Comparison of ENCODE assay signal across 24 mouse cellular contexts in the genomic region with DNA sequence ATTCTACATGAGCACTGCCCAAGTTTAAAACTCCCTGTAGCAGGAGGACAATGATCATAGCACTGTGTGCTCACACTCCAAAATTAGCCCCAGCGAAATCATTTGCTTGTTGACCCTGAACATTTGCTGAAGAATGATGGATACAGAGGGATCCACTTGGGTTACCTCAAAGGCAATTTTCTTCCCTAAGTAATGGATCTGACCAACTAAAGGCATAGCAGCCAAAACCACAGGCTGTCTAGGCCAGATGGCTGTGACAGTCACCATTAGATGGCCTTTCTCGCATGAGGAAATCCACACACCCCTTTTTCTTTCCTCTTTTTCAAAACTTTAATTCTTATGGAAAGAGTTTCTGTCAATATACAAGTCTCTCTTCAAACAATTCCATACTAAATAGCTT.
DNase-seq lines count a peak whose midpoint lies in the region; ATAC-seq and TF ChIP-seq lines count a peak whose summit lies in the region.
"Had no signal": no experiment of that assay in that cellular context is flagged by ENCODE, and none has a peak within 500 bp of the region (broad histone marks: within the 10 kb centered on the region; RNA-seq: fewer than 3 reads in every experiment).

No protein-coding gene starts in this region.

- no peak overlapping the region for H3K9ac ChIP-seq in hindbrain, postnatal 0 days (replicated peaks; ENCODE audit: low read length)
- no peak overlapping the region for H3K9ac ChIP-seq in hindbrain, embryonic 16.5 days (ENCODE audit: low read depth, low read length)
- no peak overlapping the region for H3K9ac ChIP-seq in heart, embryonic 11.5 days (ENCODE audit: low read depth, low read length)
- H3K9ac ChIP-seq: embryonic facial prominence, embryonic 12.5 days; embryonic facial prominence, embryonic 15.5 days; forebrain, embryonic 12.5 days; forebrain, embryonic 15.5 days; hindbrain, embryonic 12.5 days; hindbrain, embryonic 15.5 days had no signal

- 88% methylated on average over 2 of the region's 2 CpGs for WGBS in hindbrain, postnatal 0 days
- WGBS in hindbrain, embryonic 16.5 days = 85% methylated on average over 2 of the region's 2 CpGs
- 84% methylated on average over 2 of the region's 2 CpGs for WGBS in heart, embryonic 11.5 days (ENCODE audit: insufficient replicate concordance)

- DNase-seq in cerebellum, adult 9-10 months = peak; percentile 33
- no peak for DNase-seq in cerebellum, postnatal 4 days (ENCODE audit: low spot score in 2 of 2)
- peak; percentile 12 for DNase-seq in hindbrain, postnatal 0 days (ENCODE audit: low spot score)
- peak; percentile 57 for DNase-seq in brain, adult 2 months (ENCODE audit: low read depth, low spot score)
- DNase-seq in adrenal gland, postnatal 36 days = no peak
- DNase-seq: adrenal gland, postnatal 14 days; gastrocnemius, postnatal 25 days; heart, adult 2 months; kidney, adult 18-20 months; kidney, adult 9 months had no signal

- no peak overlapping the region for H3K27ac ChIP-seq in hindbrain, postnatal 0 days
- no peak overlapping the region for H3K27ac ChIP-seq in hindbrain, embryonic 16.5 days (ENCODE audit: low read depth, low read length)
- no peak overlapping the region for H3K27ac ChIP-seq in heart, embryonic 11.5 days (ENCODE audit: low read depth, low read length)
- H3K27ac ChIP-seq: embryonic facial prominence, embryonic 12.5 days; embryonic facial prominence, embryonic 15.5 days; forebrain, embryonic 12.5 days; forebrain, embryonic 15.5 days; heart, adult 2 months; heart, embryonic 10.5 days; hindbrain, embryonic 12.5 days; hindbrain, embryonic 15.5 days had no signal

- no peak overlapping the region for H3K4me3 ChIP-seq in hindbrain, postnatal 0 days (ENCODE audit: low read length)
- H3K4me3 ChIP-seq in hindbrain, embryonic 16.5 days (ENCODE audit: low read length) = no peak overlapping the region
- H3K4me3 ChIP-seq in heart, embryonic 11.5 days (ENCODE audit: low read depth, low read length) = no peak overlapping the region
- H3K4me3 ChIP-seq: embryonic facial prominence, embryonic 12.5 days; embryonic facial prominence, embryonic 15.5 days; erythroblast, embryonic 14.5 days; forebrain, embryonic 12.5 days; forebrain, embryonic 15.5 days; heart, adult 2 months; heart, embryonic 10.5 days; hindbrain, embryonic 12.5 days; hindbrain, embryonic 15.5 days had no signal

- no peak for ATAC-seq in hindbrain, postnatal 0 days
- ATAC-seq in hindbrain, embryonic 16.5 days = no peak
- ATAC-seq in granulocyte monocyte progenitor cell, adult 5-6 weeks (replicated peaks; ENCODE audit: poor library complexity, severe bottlenecking) = peak; percentile 27; the same call in 1 of the 2 replicates
- ATAC-seq in heart, embryonic 11.5 days (replicated peaks; ENCODE audit: insufficient number of reproducible peaks, low FRiP score, low TSS enrichment) = no peak
- ATAC-seq: CD4-positive, CD25-positive, alpha-beta regulatory T cell, adult 4 months; forebrain, embryonic 15.5 days; inflammation-experienced regulatory T-cells, adult 6 months; intestine, embryonic 16.5 days had no signal

- no peaks in the 10 kb centered on the region for H3K4me1 ChIP-seq in hindbrain, postnatal 0 days (ENCODE audit: insufficient read depth, low read length)
- H3K4me1 ChIP-seq in hindbrain, embryonic 16.5 days (ENCODE audit: control insufficient read depth, insufficient read depth, low read depth, low read length) = no peaks in the 10 kb centered on the region
- H3K4me1 ChIP-seq in heart, embryonic 11.5 days (ENCODE audit: control insufficient read depth, insufficient read depth, low read length) = no peaks in the 10 kb centered on the region
- H3K4me1 ChIP-seq: embryonic facial prominence, embryonic 12.5 days; embryonic facial prominence, embryonic 15.5 days; forebrain, embryonic 12.5 days; forebrain, embryonic 15.5 days; heart, embryonic 10.5 days; hindbrain, embryonic 12.5 days; hindbrain, embryonic 15.5 days had no signal

- TF ChIP-seq CTCF in hindbrain, postnatal 0 days (IDR thresholded peaks at IDR 0.05; ENCODE audit: low read depth) = no peak

- no peaks in the 10 kb centered on the region for H3K27me3 ChIP-seq in hindbrain, postnatal 0 days (ENCODE audit: insufficient read depth, low read length)
- H3K27me3 ChIP-seq in hindbrain, embryonic 16.5 days (replicated peaks; ENCODE audit: control insufficient read depth, insufficient read depth, low read length) = no peaks in the 10 kb centered on the region
- H3K27me3 ChIP-seq in heart, embryonic 11.5 days (ENCODE audit: control insufficient read depth, insufficient read depth, low read length) = no peaks in the 10 kb centered on the region
- H3K27me3 ChIP-seq: embryonic facial prominence, embryonic 12.5 days; embryonic facial prominence, embryonic 15.5 days; forebrain, embryonic 12.5 days; forebrain, embryonic 15.5 days; hindbrain, embryonic 12.5 days; hindbrain, embryonic 15.5 days had no signal

- no peak overlapping the region for H3K4me2 ChIP-seq in hindbrain, postnatal 0 days (ENCODE audit: low read depth, low read length)
- no peak overlapping the region for H3K4me2 ChIP-seq in hindbrain, embryonic 16.5 days (ENCODE audit: low read length)
- H3K4me2 ChIP-seq in heart, embryonic 11.5 days = no peak overlapping the region
- H3K4me2 ChIP-seq: embryonic facial prominence, embryonic 12.5 days; embryonic facial prominence, embryonic 15.5 days; forebrain, embryonic 12.5 days; forebrain, embryonic 15.5 days; hindbrain, embryonic 12.5 days; hindbrain, embryonic 15.5 days had no signal

- no peaks in the 10 kb centered on the region for H3K36me3 ChIP-seq in hindbrain, postnatal 0 days (ENCODE audit: insufficient read depth, low read length)
- H3K36me3 ChIP-seq in hindbrain, embryonic 16.5 days (ENCODE audit: control insufficient read depth, insufficient read depth, low read length) = no peaks in the 10 kb centered on the region
- H3K36me3 ChIP-seq in heart, embryonic 11.5 days (ENCODE audit: control insufficient read depth, insufficient read depth, low read length) = no peaks in the 10 kb centered on the region
- H3K36me3 ChIP-seq: embryonic facial prominence, embryonic 12.5 days; embryonic facial prominence, embryonic 15.5 days; forebrain, embryonic 12.5 days; forebrain, embryonic 15.5 days; heart, embryonic 10.5 days; hindbrain, embryonic 12.5 days; hindbrain, embryonic 15.5 days had no signal

- H3K9me3 ChIP-seq in hindbrain, postnatal 0 days (ENCODE audit: low read length) = no peaks in the 10 kb centered on the region
- no peaks in the 10 kb centered on the region for H3K9me3 ChIP-seq in hindbrain, embryonic 16.5 days (ENCODE audit: control insufficient read depth, low read length)
- no peaks in the 10 kb centered on the region for H3K9me3 ChIP-seq in heart, embryonic 11.5 days (replicated peaks; ENCODE audit: control insufficient read depth, low read length)
- H3K9me3 ChIP-seq: embryonic facial prominence, embryonic 12.5 days; embryonic facial prominence, embryonic 15.5 days; forebrain, embryonic 12.5 days; forebrain, embryonic 15.5 days; heart, embryonic 10.5 days; hindbrain, embryonic 12.5 days; hindbrain, embryonic 15.5 days had no signal

Comparison
In these comparisons a context has a peak if more than half of its experiments do, and no peak if none do; other contexts are left out.
1. DNase-seq: peak in cerebellum, adult 9-10 months (single experiment), hindbrain, postnatal 0 days (single experiment) and brain, adult 2 months (single experiment); none in cerebellum, postnatal 4 days (0 of 2) and adrenal gland, postnatal 36 days (0 of 2).